Mouse (Mus musculus): ENCODE results near the gene Rchy1.

DNA sequence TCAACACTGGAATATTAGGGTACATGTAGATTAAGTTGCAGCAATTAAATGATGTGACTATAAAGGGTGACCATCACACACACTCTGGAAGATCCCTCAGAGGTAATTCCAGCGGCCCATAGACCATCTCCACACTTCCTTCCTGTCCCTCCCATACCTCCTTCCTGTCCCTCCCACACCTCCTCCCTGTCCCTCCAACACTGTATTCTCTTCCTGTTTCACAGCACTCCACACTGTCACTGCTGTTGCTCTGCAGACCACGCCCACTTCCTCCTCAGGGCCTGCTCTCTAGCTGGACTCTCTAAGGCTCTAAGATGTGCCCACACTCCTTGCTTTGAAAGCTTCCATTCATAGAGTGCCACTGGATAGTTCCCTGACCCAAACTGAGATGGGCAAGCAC lies 37.9 kb upstream of the Rchy1 start:
- no peak for TF ChIP-seq CTCF (IDR thresholded peaks at IDR 0.05; ENCODE audit: low read depth, low read length)
- no peak for TF ChIP-seq POLR2A (IDR thresholded peaks at IDR 0.05; ENCODE audit: extremely low read depth, insufficient read depth, low read length)
